Mouse (Mus musculus): Measurements from ENCODE around the gene Ilf3. TPM values are rescaled to one million over a fixed set of nuclear protein-coding genes. Genes with fewer than 3 reads are reported as not detected.

Gene Ilf3
- total and polyA plus RNA-seq, 2 experiments from 2014 or later, result 105 to 198 TPM

DNA sequence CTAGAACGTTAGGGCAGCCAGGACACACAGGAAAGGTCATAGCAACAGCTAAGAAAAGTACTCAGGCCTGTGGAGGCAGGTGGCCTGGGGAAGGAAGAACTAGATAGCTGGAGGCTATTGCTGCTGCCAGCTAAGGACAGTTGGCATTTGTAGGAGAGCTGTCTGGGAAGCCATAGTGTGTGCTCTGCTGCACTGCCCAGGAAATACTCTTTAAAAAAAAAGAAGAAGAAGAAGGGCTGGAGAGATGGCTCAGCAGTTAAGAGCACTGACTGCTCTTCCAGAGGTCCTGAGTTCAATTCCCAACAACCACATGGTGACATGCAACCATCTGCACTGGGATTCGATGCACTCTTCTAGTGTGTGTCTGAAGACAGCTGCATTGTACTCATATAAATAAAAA, 85.8 kb downstream of the Ilf3 start:
- WGBS, result 86% methylated on average over 2 of the region's 2 CpGs
- no peak overlapping the region for H3K9ac ChIP-seq (replicated peaks; ENCODE audit: low read length, poor library complexity, severe bottlenecking)
- H3K9me3 ChIP-seq (ENCODE audit: low read length), result no peaks in the 10 kb centered on the region
- TF ChIP-seq CTCF (IDR thresholded peaks at IDR 0.05), result no peak
- DNase-seq (ENCODE audit: low spot score) (no peak), ATAC-seq (ENCODE audit: low FRiP score) (no peak)
- peaks cover 2% of the 10 kb centered on the region; the same call in 1 of the 2 replicates for H3K36me3 ChIP-seq (ENCODE audit: insufficient read depth, low read length)
- H3K4me3 ChIP-seq (ENCODE audit: low read depth, low read length), result no peak overlapping the region
- H3K27me3 ChIP-seq (ENCODE audit: insufficient read depth, low read length), result no peaks in the 10 kb centered on the region
- no peak overlapping the region for H3K4me2 ChIP-seq (ENCODE audit: low read depth, low read length, poor library complexity, severe bottlenecking)
- H3K4me1 ChIP-seq (ENCODE audit: insufficient read depth, low read length), result no peaks in the 10 kb centered on the region
- H3K27ac ChIP-seq (ENCODE audit: low read depth, low read length), result no peak overlapping the region

DNA sequence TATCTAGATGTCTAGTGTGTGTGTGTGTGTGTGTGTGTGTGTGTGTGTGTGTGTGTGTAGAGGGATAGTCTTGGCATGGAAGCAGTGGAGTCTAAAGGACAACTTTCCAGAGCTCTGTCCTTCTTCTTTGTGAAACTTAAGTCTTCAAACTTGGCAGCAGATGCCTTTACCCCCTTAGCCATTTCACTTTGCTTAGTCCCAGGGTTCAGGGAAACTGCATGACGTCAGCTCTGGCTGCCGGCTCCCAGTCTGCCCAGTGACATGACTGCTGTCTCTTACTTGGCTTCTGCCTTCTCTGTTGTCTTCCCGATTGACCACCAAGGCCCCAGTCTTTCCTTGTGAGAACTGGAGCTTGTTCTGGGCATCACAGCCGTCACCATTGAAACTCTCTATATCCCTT, 86.9 kb downstream of the Ilf3 start:
- H3K27ac ChIP-seq (ENCODE audit: low read depth, low read length), result no peak overlapping the region
- 66% methylated on average over 4 of the region's 4 CpGs for WGBS
- H3K27me3 ChIP-seq (ENCODE audit: insufficient read depth, low read length), result no peaks in the 10 kb centered on the region
- no peak overlapping the region for H3K4me2 ChIP-seq (ENCODE audit: low read depth, low read length, poor library complexity, severe bottlenecking)
- H3K9ac ChIP-seq (replicated peaks; ENCODE audit: low read length, poor library complexity, severe bottlenecking), result no peak overlapping the region
- ATAC-seq (ENCODE audit: low FRiP score) (no peak), DNase-seq (ENCODE audit: low spot score) (no peak)
- H3K4me1 ChIP-seq (ENCODE audit: insufficient read depth, low read length), result no peaks in the 10 kb centered on the region
- no peak overlapping the region for H3K4me3 ChIP-seq (ENCODE audit: low read depth, low read length)
- no peaks in the 10 kb centered on the region for H3K9me3 ChIP-seq (ENCODE audit: low read length)
- peaks cover 5% of the 10 kb centered on the region; the same call in 1 of the 2 replicates for H3K36me3 ChIP-seq (ENCODE audit: insufficient read depth, low read length)
- TF ChIP-seq CTCF (IDR thresholded peaks at IDR 0.05), result no peak

Other genes with a start within 250 kb of the Ilf3 start
- gene Tyk2, start 236.6 kb upstream of the Ilf3 start, total RNA-seq (2014; rRNA removed), result 9.8 and 9.9 TPM in 2 replicates
- gene Tyk2, start 236.6 kb upstream of the Ilf3 start, polyA plus RNA-seq (2015; fragmentation: Nextera tagmentation; extraction: Ambion mirVana), result 4.8 and 5.4 TPM in 2 replicates
- 29.0 and 37.7 TPM in 2 replicates for gene Cdc37, start 217.9 kb upstream of the Ilf3 start, total RNA-seq (2014; rRNA removed)
- gene Cdc37, start 217.9 kb upstream of the Ilf3 start, polyA plus RNA-seq (2015; fragmentation: Nextera tagmentation; extraction: Ambion mirVana), result 179 and 186 TPM in 2 replicates
- gene Pde4a, start 202.2 kb upstream of the Ilf3 start, total RNA-seq (2014; rRNA removed), result 40.7 and 46.5 TPM in 2 replicates
- gene Pde4a, start 202.2 kb upstream of the Ilf3 start, polyA plus RNA-seq (2015; fragmentation: Nextera tagmentation; extraction: Ambion mirVana), result 59.8 and 63.8 TPM in 2 replicates
- gene Keap1, start 128.5 kb upstream of the Ilf3 start, total RNA-seq (2014; rRNA removed), result 72.5 and 89.7 TPM in 2 replicates
- gene Keap1, start 128.5 kb upstream of the Ilf3 start, polyA plus RNA-seq (2015; fragmentation: Nextera tagmentation; extraction: Ambion mirVana), result 60.6 and 67.7 TPM in 2 replicates
- 4.2 and 5.2 TPM in 2 replicates for gene S1pr5, start 119.4 kb upstream of the Ilf3 start, total RNA-seq (2014; rRNA removed)
- 2.7 and 2.9 TPM in 2 replicates for gene S1pr5, start 119.4 kb upstream of the Ilf3 start, polyA plus RNA-seq (2015; fragmentation: Nextera tagmentation; extraction: Ambion mirVana)
- gene Atg4d, start 102.6 kb upstream of the Ilf3 start, total RNA-seq (2014; rRNA removed), result 20.3 and 26.6 TPM in 2 replicates
- gene Atg4d, start 102.6 kb upstream of the Ilf3 start, polyA plus RNA-seq (2015; fragmentation: Nextera tagmentation; extraction: Ambion mirVana), result 26.3 and 32.6 TPM in 2 replicates
- 21.9 and 25.9 TPM in 2 replicates for gene Kri1, start 79.9 kb upstream of the Ilf3 start, total RNA-seq (2014; rRNA removed)
- gene Kri1, start 79.9 kb upstream of the Ilf3 start, polyA plus RNA-seq (2015; fragmentation: Nextera tagmentation; extraction: Ambion mirVana), result 11.7 and 13.0 TPM in 2 replicates
- 93.4 and 126 TPM in 2 replicates for gene Cdkn2d, start 76.5 kb upstream of the Ilf3 start, total RNA-seq (2014; rRNA removed)
- gene Cdkn2d, start 76.5 kb upstream of the Ilf3 start, polyA plus RNA-seq (2015; fragmentation: Nextera tagmentation; extraction: Ambion mirVana), result 141 and 146 TPM in 2 replicates
- 3.9 and 4.7 TPM in 2 replicates for gene Ap1m2, start 55.5 kb upstream of the Ilf3 start, total RNA-seq (2014; rRNA removed)
- 3.1 TPM in 2 replicates for gene Ap1m2, start 55.5 kb upstream of the Ilf3 start, polyA plus RNA-seq (2015; fragmentation: Nextera tagmentation; extraction: Ambion mirVana)
- 58.5 and 70.7 TPM in 2 replicates for gene Slc44a2, start 47.2 kb upstream of the Ilf3 start, total RNA-seq (2014; rRNA removed)
- gene Slc44a2, start 47.2 kb upstream of the Ilf3 start, polyA plus RNA-seq (2015; fragmentation: Nextera tagmentation; extraction: Ambion mirVana), result 47.1 and 52.0 TPM in 2 replicates
- gene Qtrt1, start 44.0 kb downstream of the Ilf3 start, total RNA-seq (2014; rRNA removed), result 37.3 and 41.0 TPM in 2 replicates
- 42.0 and 42.7 TPM in 2 replicates for gene Qtrt1, start 44.0 kb downstream of the Ilf3 start, polyA plus RNA-seq (2015; fragmentation: Nextera tagmentation; extraction: Ambion mirVana)
- 67.8 and 69.2 TPM in 2 replicates for gene Dnm2, start 57.0 kb downstream of the Ilf3 start, total RNA-seq (2014; rRNA removed)
- gene Dnm2, start 57.0 kb downstream of the Ilf3 start, polyA plus RNA-seq (2015; fragmentation: Nextera tagmentation; extraction: Ambion mirVana), result 52.8 and 59.2 TPM in 2 replicates
- 42.5 and 46.0 TPM in 2 replicates for gene Tmed1, start 142.4 kb downstream of the Ilf3 start, total RNA-seq (2014; rRNA removed)
- 51.1 and 64.7 TPM in 2 replicates for gene Tmed1, start 142.4 kb downstream of the Ilf3 start, polyA plus RNA-seq (2015; fragmentation: Nextera tagmentation; extraction: Ambion mirVana)
- gene AB124611, start 158.3 kb downstream of the Ilf3 start, total RNA-seq (2014; rRNA removed), result 1.4 and 1.7 TPM in 2 replicates
- 0.68 and 0.98 TPM in 2 replicates for gene AB124611, start 158.3 kb downstream of the Ilf3 start, polyA plus RNA-seq (2015; fragmentation: Nextera tagmentation; extraction: Ambion mirVana)
- 85.3 and 97.4 TPM in 2 replicates for gene Carm1, start 179.0 kb downstream of the Ilf3 start, total RNA-seq (2014; rRNA removed)
- gene Carm1, start 179.0 kb downstream of the Ilf3 start, polyA plus RNA-seq (2015; fragmentation: Nextera tagmentation; extraction: Ambion mirVana), result 23.0 and 27.3 TPM in 2 replicates
- 74.6 and 85.9 TPM in 2 replicates for gene Timm29, start 224.9 kb downstream of the Ilf3 start, total RNA-seq (2014; rRNA removed)
- 61.8 and 62.1 TPM in 2 replicates for gene Timm29, start 224.9 kb downstream of the Ilf3 start, polyA plus RNA-seq (2015; fragmentation: Nextera tagmentation; extraction: Ambion mirVana)
- gene Yipf2, start 225.0 kb downstream of the Ilf3 start, total RNA-seq (2014; rRNA removed), result 19.1 and 21.7 TPM in 2 replicates
- gene Yipf2, start 225.0 kb downstream of the Ilf3 start, polyA plus RNA-seq (2015; fragmentation: Nextera tagmentation; extraction: Ambion mirVana), result 17.0 and 19.5 TPM in 2 replicates
- gene Smarca4, start 248.3 kb downstream of the Ilf3 start, total RNA-seq (2014; rRNA removed), result 173 and 195 TPM in 2 replicates
- 80.8 and 84.9 TPM in 2 replicates for gene Smarca4, start 248.3 kb downstream of the Ilf3 start, polyA plus RNA-seq (2015; fragmentation: Nextera tagmentation; extraction: Ambion mirVana)

Data from midbrain, postnatal 0 days (tissue).